Mouse (Mus musculus): Measurements from ENCODE around the gene Trim47.

DNA sequence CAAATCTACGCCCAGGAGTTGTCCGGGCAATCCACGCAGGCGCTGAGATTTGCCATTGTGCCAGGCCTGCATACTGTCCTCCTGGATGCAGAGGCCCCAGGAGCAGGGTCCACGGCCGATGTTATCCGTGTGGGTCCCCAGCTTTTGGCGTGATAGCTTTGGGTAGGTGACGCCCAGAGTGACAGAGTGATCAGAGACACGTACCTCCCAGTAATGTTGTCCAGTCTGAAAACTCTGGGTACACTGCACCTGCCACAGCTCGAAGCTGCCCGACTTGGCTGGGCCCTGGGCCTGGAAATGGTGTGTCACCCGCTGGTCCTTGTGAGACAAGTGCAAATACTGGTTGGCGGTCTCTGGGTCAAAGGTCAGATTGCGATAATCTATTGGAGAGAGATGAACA lies 749 bp downstream of the Trim47 start:
- TF ChIP-seq CTCF (IDR thresholded peaks at IDR 0.05; ENCODE audit: borderline replicate concordance, insufficient read depth, low read length) (no peak), POLR2A (IDR thresholded peaks at IDR 0.05; ENCODE audit: low read depth, low read length) (no peak)

All from embryonic fibroblast, embryonic 13.5 days (primary cell).